Mouse (Mus musculus) layer of hippocampus, adult 18-20 months (tissue): ENCODE results near the gene Dll1. TPM values are rescaled to one million over a fixed set of nuclear protein-coding genes. Genes with fewer than 3 reads are reported as not detected.

ENCODE experiments used
- DNase-seq, 2 experiments: peaks; one replicate each; pipeline ENCODE4 v3.0.0; 2022; ENCODE audit warnings: low spot score in 2 of 2
- total RNA-seq, 2 experiments: library from RNA; stranded (reverse); gene quantifications; 2 replicates each; pipeline ENCODE4 v1.2.3; 2021

Dll1 gene
- total RNA-seq, 2 experiments from 2014 or later: 12.7 to 13.0 TPM

DNA sequence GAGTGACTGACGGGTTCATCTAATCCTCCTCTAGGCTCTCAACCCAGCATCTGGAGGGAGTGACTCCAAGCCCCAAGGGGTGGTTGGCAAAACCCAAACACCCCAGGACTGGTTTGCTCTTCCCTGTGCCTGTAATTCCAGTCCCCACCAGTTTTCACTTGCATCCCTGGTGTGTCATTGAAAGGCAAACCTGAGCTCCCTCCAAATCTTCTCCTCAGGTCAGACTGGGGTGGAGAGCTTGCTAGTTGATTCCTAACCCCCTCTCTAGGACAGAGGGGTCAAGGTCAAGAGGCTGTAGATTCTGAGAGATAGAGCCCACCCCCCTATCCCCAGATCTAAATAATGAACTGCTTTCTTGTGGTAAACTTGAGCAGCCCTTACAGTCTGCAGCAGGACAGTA lies 38.8 kb downstream of the Dll1 start:
- no peak for DNase-seq

GRCm38 (mm10) chr17:15329740-15330318 lies 46.8 kb downstream of the Dll1 start:
- no peak for DNase-seq

DNA sequence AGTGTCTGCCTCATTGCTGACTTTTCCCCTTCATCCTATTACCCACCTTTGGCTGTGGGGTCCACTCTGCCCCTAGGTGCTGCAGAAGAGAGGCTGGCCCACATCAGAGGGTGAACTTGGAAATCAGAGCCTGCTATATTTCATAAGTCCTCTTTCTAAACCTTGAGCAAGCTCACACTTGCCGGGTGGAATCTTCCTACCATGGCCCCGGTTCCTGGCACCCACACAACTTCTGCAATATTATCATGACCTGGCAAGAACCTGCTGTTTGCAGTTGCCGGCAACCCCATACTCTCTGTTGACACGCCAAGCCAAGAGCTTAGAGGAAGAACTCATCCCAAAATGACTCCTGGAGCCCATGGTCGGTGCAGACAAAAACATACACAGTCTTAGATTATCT lies 49.6 kb downstream of the Dll1 start:
- no peak for DNase-seq

DNA sequence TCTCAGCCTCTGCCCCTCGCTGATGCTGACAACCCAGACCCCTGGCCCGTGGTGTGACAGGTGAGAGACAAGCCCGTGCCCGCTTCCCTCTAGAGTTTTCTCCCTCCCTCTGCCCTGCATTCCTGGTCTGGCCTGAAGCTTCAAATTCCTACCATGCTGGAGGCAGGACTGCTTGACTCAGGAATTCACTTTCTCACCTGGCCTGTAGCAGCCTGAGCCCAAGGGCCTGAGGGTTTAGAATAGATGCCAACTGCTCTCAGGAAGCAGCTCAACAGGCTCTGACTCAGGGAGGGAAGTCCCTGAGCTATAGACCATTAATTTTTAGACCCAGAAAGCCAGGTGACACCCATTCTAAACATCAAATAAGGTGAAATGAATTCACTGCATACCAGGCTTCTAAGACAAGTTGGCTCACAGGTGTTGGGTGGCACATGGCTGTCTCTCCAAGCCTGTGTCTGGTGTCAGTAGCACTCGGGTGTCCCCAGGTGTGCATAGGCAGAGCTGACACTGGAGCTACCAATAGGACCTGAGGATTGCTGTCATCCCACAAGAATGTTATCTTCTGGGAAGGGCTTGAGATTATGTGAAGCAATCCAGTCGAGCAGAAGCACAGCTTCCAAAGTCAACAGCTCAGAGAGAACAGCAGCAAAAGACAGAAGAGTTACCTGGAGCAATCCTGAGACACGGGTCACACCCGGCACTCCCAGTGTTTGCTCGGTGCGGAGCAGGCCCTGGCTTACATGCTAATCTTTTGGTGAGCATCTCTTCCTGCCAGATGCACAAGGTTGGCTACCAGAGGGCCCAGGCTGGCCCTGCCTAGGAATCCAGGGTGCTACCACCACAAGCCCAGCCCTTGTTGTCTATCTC lies 50.5 kb downstream of the Dll1 start:
- no peak for DNase-seq

GRCm38 (mm10) chr17:15323191-15323834 lies 53.4 kb downstream of the Dll1 start:
- DNase-seq: no peak

Other genes with a start within 250 kb of the Dll1 start
- 10 to 100 TPM; 48.6 to 48.9 TPM for gene Fam120b, start 19.3 kb upstream of the Dll1 start, total RNA-seq
- 100 to 1,000 TPM; 127 to 129 TPM for gene Psmb1, start 122.9 kb upstream of the Dll1 start, total RNA-seq
- 10 to 100 TPM; 26.6 to 33.7 TPM for gene Tbp, start 123.0 kb upstream of the Dll1 start, total RNA-seq
- 10 to 100 TPM; 18.5 to 19.5 TPM for gene Pdcd2, start 150.4 kb upstream of the Dll1 start, total RNA-seq
- gene Prdm9, start 187.5 kb upstream of the Dll1 start, total RNA-seq: 1 to 10 TPM; 1.9 to 2.9 TPM